Mouse (Mus musculus) urinary bladder, adult 2 months (tissue): ENCODE results near the gene Ankrd6. TPM values are rescaled to one million over a fixed set of nuclear protein-coding genes. Genes with fewer than 3 reads are reported as not detected.
"Not testable (repeated sequence)": the region's sequence is repeated elsewhere in the genome, so short reads cannot be mapped to it uniquely, and the experiment has no call there.

Source experiments
- DNase-seq: peaks from one replicate; pipeline ENCODE4 v3.0.0; 2022; ENCODE audit warnings: low spot score
- polyA plus RNA-seq: library from polyadenylated mRNA; depleted of rRNA; stranded (reverse); fragments of >200 nt; gene quantifications from 2 replicates; pipeline ENCODE4 v1.2.3, GENCODE M21; 2012; rRNA removed

Gene Ankrd6
- 0.96 and 1.8 TPM in 2 replicates for polyA plus RNA-seq

- peak; percentile 58 for DNase-seq
Observed at GRCm38 (mm10) chr4:32950356-32951034, at the start of gene Ankrd6. Gene Ankrd6, minus strand, starts transcription at chr4:32950841.

- no peak for DNase-seq
Observed at GRCm38 (mm10) chr4:32998996-32999395, 48.4 kb upstream of the Ankrd6 start.

- DNase-seq = no peak
Observed at GRCm38 (mm10) chr4:32997571-32997970, 46.9 kb upstream of the Ankrd6 start.

GRCm38 (mm10) chr4:32996083-32996482 lies 45.4 kb upstream of the Ankrd6 start:
- no peak for DNase-seq

GRCm38 (mm10) chr4:32994168-32994567 lies 43.5 kb upstream of the Ankrd6 start:
- DNase-seq = no peak

- DNase-seq = no peak
Observed at GRCm38 (mm10) chr4:32989346-32989745, 38.7 kb upstream of the Ankrd6 start.

GRCm38 (mm10) chr4:32987006-32987405 lies 36.4 kb upstream of the Ankrd6 start:
- no peak for DNase-seq

- DNase-seq = no peak
Observed at GRCm38 (mm10) chr4:32985684-32986083, 35.0 kb upstream of the Ankrd6 start.

- DNase-seq = no peak
Observed at GRCm38 (mm10) chr4:32984801-32985675, 34.4 kb upstream of the Ankrd6 start.

GRCm38 (mm10) chr4:32984242-32984641 lies 33.6 kb upstream of the Ankrd6 start:
- DNase-seq = no peak

GRCm38 (mm10) chr4:32983176-32984155 lies 32.8 kb upstream of the Ankrd6 start:
- DNase-seq = peak; percentile 57

- DNase-seq = no peak
Observed at GRCm38 (mm10) chr4:32982716-32983175, 32.1 kb upstream of the Ankrd6 start, which contains the start of gene Rragd. Gene Rragd, plus strand, starts transcription at chr4:32983037.

- DNase-seq = no peak
Observed at GRCm38 (mm10) chr4:32982041-32982715, 31.5 kb upstream of the Ankrd6 start.

GRCm38 (mm10) chr4:32981617-32982016 lies 31.0 kb upstream of the Ankrd6 start:
- no peak for DNase-seq

- no peak for DNase-seq
Observed at GRCm38 (mm10) chr4:32980061-32980460, 29.4 kb upstream of the Ankrd6 start.

- no peak for DNase-seq
Observed at GRCm38 (mm10) chr4:32977331-32977730, 26.7 kb upstream of the Ankrd6 start.

- not testable (repeated sequence) for DNase-seq
Observed at GRCm38 (mm10) chr4:32964619-32965018, 14.0 kb upstream of the Ankrd6 start.

GRCm38 (mm10) chr4:32961394-32961793 lies 10.8 kb upstream of the Ankrd6 start:
- no peak for DNase-seq

GRCm38 (mm10) chr4:32956423-32956822 lies 5.8 kb upstream of the Ankrd6 start:
- no peak for DNase-seq

- DNase-seq = no peak
Observed at GRCm38 (mm10) chr4:32952681-32953080, 2.0 kb upstream of the Ankrd6 start.
